Mouse (Mus musculus) heart, embryonic 16.5 days (tissue): Measurements from ENCODE around the gene Apoe. TPM values are rescaled to one million over a fixed set of nuclear protein-coding genes. Genes with fewer than 3 reads are reported as not detected.
A peak's percentile ranks its signal among the peaks of the same experiment; 100 is the strongest.

Experiments
- ATAC-seq: fragments of 200-750 bp; cut with Nextera tagmentation; replicated peaks from 2 replicates; pipeline ENCODE4 v1.8.0; 2017; ENCODE audit warnings: moderate number of reproducible peaks; ENCODE audit not compliant: insufficient read depth, low FRiP score; ENCODE audit errors: extremely low read depth
- H3K27ac ChIP-seq: fragments of 300-500 bp; sonication (generic); 2 replicates; pipeline ENCODE4 v1.5.1; 2014; ENCODE audit warnings: mild to moderate bottlenecking, low read length, control low read depth, moderate library complexity
- H3K27me3 ChIP-seq: fragments of 300-500 bp; sonication (generic); 2 replicates; pipeline ENCODE4 v1.6.1; 2014; ENCODE audit warnings: low read length, mixed read lengths; ENCODE audit not compliant: control insufficient read depth, insufficient read depth
- H3K36me3 ChIP-seq: fragments of 300-500 bp; sonication (generic); 2 replicates; pipeline ENCODE4 v1.6.1; 2014; ENCODE audit not compliant: control insufficient read depth, insufficient read depth
- H3K4me1 ChIP-seq: fragments of 300-500 bp; sonication (generic); 2 replicates; pipeline ENCODE4 v1.6.1; 2014; ENCODE audit warnings: low read length, mixed read lengths; ENCODE audit not compliant: control insufficient read depth, insufficient read depth
- H3K4me2 ChIP-seq: fragments of 300-500 bp; sonication (generic); 2 replicates; pipeline ENCODE4 v1.6.1; 2014; ENCODE audit warnings: low read depth, mild to moderate bottlenecking, control low read depth, low read length
- H3K4me3 ChIP-seq: fragments of 300-500 bp; sonication (generic); 2 replicates; pipeline ENCODE4 v1.5.1; 2014; ENCODE audit warnings: mild to moderate bottlenecking, control low read depth, low read length
- H3K9ac ChIP-seq: fragments of 300-500 bp; sonication (generic); 2 replicates; pipeline ENCODE4 v1.6.1; 2014; ENCODE audit warnings: low read length, control low read depth
- H3K9me3 ChIP-seq: fragments of 300-500 bp; sonication (generic); replicated peaks from 2 replicates; pipeline ENCODE4 v1.6.1; 2016; ENCODE audit warnings: low read length; ENCODE audit not compliant: control insufficient read depth
- WGBS: fragments of 180-500 bp; shearing (Covaris S2); extraction: QIAGEN DNeasy Blood & Tissue Kit; methylation state at CpG from one replicate; pipeline ENCODE4 v1.1.7; 2014; 5-methylcytosine and 5-hydroxymethylcytosine counted together
- polyA plus RNA-seq: library from polyadenylated mRNA; unstranded; fragments of >200 nt; fragmentation: Nextera tagmentation; extraction: Ambion mirVana; gene quantifications from 2 replicates; pipeline ENCODE4 v1.2.1, GENCODE M21; 2015

The Apoe gene
- polyA plus RNA-seq, 1 experiment from 2014 or later = 662 TPM

DNA sequence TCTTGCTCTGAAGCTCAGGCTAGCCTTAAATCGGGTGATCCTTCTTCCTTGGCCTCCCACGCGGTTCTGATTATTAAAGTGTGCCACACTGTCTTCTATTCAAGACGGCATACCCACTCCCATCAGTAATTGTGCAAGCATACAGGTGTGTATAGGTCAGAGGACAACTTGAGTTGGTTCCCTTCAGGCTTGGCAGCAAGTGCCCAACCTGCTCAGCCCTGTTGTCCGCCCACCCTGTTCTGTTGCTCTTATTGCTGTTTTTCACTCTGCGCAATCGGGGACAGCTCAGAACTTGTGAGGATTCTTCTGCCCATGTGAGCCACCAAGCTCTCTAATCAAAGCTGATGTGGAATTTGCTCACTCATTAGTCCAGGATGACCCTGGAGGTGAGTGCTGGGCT is 6.3 kb upstream of the Apoe start:
- H3K4me3 ChIP-seq = no peak overlapping the region
- peaks cover 8% of the 10 kb centered on the region for H3K4me1 ChIP-seq
- ATAC-seq = no peak
- no peak overlapping the region for H3K9ac ChIP-seq
- 96% methylated on average over 7 of the region's 7 CpGs for WGBS
- H3K36me3 ChIP-seq = peaks cover 38% of the 10 kb centered on the region
- no peak overlapping the region for H3K27ac ChIP-seq
- H3K9me3 ChIP-seq = no peaks in the 10 kb centered on the region
- H3K4me2 ChIP-seq = no peak overlapping the region
- no peaks in the 10 kb centered on the region for H3K27me3 ChIP-seq

DNA sequence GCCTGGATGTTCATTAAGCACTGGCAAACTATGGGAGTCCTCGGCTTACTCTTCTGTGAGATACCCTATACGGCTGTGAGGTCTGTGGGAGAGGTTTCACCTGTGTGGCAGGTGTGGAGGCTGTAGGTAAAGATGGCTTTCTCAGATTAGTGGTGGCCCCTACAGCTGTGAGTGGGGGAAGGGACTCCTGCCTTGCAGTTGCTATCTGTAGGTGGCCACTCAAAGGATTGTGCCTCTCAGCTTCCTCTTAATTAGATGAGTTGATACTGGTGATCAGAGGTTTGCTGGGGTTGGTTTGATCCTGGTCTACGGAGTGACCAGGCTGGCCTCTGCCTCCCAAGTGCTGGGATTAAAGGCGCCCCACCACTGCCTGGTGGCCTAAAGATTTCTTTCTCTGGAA is 5.5 kb upstream of the Apoe start:
- Histone ChIP-seq H3K9me3 (no peaks in the 10 kb centered on the region), H3K36me3 (peaks cover 33% of the 10 kb centered on the region), H3K27ac (no peak overlapping the region), H3K4me3 (no peak overlapping the region), H3K4me2 (no peak overlapping the region), H3K9ac (no peak overlapping the region), H3K27me3 (no peaks in the 10 kb centered on the region), H3K4me1 (peaks cover 13% of the 10 kb centered on the region)
- no peak for ATAC-seq
- WGBS = 88% methylated on average over 4 of the region's 4 CpGs

DNA sequence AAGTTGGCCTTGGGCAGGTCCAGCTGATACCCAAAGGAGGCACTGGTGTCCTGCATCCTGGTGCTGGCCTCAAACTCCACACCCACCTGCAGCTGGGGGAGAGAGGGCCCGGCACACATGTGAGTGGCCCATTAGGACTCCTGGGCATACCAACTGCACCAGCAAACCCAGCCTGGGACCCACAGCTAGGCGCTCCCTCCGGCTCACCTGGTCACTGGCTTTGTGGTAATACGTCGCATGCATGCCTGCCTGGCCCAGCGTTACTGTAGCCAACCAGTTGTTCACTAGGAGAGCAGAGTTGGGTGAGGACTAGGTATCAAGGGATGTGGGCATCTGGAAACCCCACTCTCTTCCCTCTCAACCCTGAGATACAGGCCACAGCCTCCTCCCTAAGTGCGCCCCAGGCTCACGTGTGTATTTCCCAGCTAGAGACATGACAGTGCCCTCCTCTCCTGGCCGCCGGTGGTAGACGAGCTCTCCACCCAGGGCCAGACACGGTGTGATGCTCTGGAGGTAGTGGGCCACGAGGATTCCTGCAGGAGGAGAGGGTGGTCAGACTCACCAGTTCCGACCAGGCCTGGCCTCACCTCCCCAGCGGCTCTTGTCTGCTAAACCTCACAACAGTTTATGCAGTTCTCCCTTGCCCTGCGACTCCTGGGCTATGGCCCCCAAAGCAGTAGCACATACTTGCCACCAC is 4.0 kb upstream of the Apoe start:
- Histone ChIP-seq H3K27me3 (no peaks in the 10 kb centered on the region), H3K4me2 (no peak overlapping the region), H3K4me1 (peaks cover 27% of the 10 kb centered on the region), H3K9ac (no peak overlapping the region), H3K4me3 (no peak overlapping the region), H3K36me3 (peaks cover 24% of the 10 kb centered on the region), H3K9me3 (no peaks in the 10 kb centered on the region), H3K27ac (no peak overlapping the region)
- 86% methylated on average over 16 of the region's 16 CpGs for WGBS
- ATAC-seq = no peak

DNA sequence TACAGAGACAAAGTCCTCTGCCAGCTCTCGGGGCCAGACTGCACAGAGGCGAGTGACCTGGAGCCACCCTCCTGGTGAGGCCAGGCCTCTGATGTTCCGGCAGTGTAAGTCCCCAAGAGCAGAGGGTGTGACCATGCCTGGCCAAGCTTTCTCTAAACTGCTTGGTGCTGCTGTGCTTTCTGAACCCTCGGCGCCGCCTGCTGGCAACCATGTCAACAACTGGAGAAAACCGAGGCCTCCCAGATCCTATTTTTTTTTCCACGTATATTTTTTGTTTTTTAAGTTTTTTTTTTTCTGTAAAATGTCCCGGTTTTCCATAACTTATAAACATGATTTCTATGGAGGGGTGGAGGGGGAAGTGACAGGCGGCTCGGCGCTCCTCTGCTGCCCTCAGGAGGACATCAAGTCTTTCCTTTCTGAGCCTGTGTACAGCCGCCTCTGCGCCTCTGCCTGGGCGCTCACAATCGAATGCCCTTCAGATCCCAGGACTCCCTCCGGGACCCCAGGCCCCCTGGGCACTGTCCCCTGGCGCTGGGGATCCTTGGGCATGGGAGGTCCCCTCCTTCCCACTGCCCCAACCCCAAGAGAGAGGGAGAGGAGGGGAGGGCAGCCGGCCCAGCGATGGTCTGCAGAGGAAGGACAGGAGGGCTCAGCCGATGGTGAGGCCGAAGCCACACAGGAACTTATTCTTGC is 2.2 kb upstream of the Apoe start:
- Histone ChIP-seq H3K36me3 (peaks cover 22% of the 10 kb centered on the region), H3K9ac (peak overlapping the region; percentile 57), H3K9me3 (no peaks in the 10 kb centered on the region), H3K4me1 (peaks cover 30% of the 10 kb centered on the region), H3K27me3 (no peaks in the 10 kb centered on the region), H3K4me2 (peak overlapping the region; percentile 31; the same call in 1 of the 2 replicates), H3K4me3 (no peak overlapping the region), H3K27ac (peak overlapping the region; percentile 84)
- peak; percentile 47 for ATAC-seq
- 29% methylated on average over 22 of the region's 22 CpGs for WGBS

DNA sequence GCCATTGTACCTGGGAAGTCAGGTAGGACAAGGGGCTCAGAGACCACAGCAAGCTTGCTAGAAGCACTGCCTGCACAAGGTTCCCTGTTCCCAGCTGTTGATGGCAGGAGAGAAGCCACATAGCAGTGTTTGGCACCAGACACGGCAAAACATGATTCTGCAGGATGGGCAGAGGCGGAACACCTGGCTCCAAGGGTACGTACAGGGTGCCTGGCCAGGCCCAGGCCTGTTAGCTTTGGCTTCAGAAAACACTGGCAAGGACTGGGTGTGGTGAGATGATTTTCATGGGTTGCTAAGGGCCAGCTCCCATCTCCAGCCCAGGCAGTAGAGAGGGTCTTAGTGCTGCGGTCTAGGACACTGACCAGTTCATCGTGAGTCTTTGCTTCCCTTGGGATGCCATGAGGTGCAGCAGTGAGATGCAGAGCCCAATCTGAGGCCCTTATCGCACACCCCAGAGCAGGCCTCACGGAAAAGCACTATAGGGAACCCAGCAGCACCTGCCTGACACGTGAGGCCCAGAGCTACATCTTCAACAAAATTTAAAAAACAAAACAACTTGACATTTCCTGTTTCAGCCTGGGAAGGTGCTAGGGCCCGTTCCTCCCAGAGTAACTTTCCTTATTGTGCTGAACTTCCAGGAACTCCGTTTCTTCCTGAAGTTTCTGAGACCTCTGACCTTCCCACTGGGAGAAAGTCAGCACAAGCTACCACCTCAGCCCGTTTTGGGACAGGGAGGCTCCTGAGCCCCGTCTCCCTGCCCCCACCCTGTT is 1.5 kb upstream of the Apoe start:
- 51% methylated on average over 12 of the region's 12 CpGs for WGBS
- H3K9ac ChIP-seq = peak overlapping the region; percentile 57
- H3K27ac ChIP-seq = peak overlapping the region; percentile 84
- peaks cover 20% of the 10 kb centered on the region for H3K36me3 ChIP-seq
- ATAC-seq = no peak
- H3K27me3 ChIP-seq = no peaks in the 10 kb centered on the region
- H3K4me1 ChIP-seq = peaks cover 30% of the 10 kb centered on the region
- H3K9me3 ChIP-seq = no peaks in the 10 kb centered on the region
- H3K4me2 ChIP-seq = peak overlapping the region; percentile 31; the same call in 1 of the 2 replicates
- no peak overlapping the region for H3K4me3 ChIP-seq

DNA sequence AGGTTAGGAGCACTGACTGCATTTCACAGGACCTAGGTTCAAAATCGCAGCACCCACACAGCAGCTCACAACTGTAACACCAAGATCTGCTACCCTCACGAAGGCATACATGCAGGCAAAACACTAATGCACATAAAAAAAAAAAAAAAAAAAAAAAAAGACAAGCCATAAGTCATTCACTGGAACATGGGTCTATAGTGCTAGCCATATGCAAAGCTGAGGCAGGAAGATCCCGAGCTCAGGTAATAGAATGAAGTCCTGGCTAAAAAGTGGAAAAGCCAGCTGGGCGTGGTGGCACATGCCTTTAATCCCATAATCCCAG is 800 bp upstream of the Apoe start:
- H3K9ac ChIP-seq = no peak overlapping the region
- no peaks in the 10 kb centered on the region for H3K9me3 ChIP-seq
- H3K4me3 ChIP-seq = no peak overlapping the region
- H3K27me3 ChIP-seq = no peaks in the 10 kb centered on the region
- H3K4me1 ChIP-seq = peaks cover 33% of the 10 kb centered on the region
- no peak for ATAC-seq
- peak overlapping the region; percentile 84 for H3K27ac ChIP-seq
- H3K36me3 ChIP-seq = peaks cover 16% of the 10 kb centered on the region
- no peak overlapping the region for H3K4me2 ChIP-seq
- 69% methylated on average over 4 of the region's 4 CpGs for WGBS

DNA sequence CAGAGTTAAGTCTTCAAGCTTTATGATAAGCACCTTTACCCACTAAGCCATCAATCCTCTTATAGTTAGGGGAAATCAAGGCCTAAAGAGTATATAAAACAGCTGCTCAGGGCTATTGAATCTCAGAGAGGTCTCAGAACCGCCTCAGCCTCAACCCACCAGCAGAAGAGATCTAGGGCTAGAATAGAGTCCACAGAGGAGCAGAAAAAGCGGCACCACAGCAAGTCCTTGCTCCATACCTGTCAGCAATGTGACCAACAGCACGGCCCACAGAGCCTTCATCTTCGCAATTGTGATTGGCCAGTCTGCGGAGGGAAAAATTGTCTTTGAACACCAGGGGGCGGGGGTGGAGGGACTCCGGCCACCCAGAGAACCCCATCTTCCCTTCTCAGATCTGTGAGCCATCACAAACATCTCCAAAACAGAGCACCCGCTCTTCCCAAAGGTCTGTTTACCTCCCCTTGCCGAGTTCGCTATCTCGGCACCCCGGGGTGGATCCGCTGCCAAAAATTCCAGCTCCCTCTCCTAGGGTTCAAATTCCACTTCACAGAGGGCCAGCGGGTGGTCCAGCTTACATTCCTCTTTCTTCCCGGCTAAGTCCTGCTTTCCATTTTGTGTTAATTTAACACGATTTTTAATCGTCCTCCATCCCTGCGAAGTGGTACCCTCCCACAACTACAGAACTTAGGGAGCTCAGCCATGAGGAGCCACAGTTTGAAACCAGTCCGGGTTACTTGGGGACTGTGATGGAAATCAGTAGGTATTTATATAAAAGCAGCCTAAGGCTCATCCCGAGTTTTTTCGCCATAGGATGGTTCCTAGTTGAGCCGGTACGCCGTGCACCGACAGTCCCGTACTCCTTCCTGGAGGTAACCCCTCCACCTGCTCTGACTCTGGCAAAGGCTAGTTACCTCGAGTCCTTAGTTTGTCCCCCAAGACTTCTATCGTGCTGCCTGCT is 760 bp downstream of the Apoe start:
- H3K27me3 ChIP-seq = no peaks in the 10 kb centered on the region
- no peaks in the 10 kb centered on the region for H3K9me3 ChIP-seq
- peaks cover 14% of the 10 kb centered on the region for H3K36me3 ChIP-seq
- no peak for ATAC-seq
- 4% methylated on average over 28 of the region's 28 CpGs for WGBS
- peak overlapping the region; percentile 81 for H3K4me2 ChIP-seq
- H3K4me1 ChIP-seq = peaks cover 42% of the 10 kb centered on the region
- peak overlapping the region; percentile 84 for H3K27ac ChIP-seq
- H3K4me3 ChIP-seq = peak overlapping the region; percentile 60
- H3K9ac ChIP-seq = peak overlapping the region; percentile 71

DNA sequence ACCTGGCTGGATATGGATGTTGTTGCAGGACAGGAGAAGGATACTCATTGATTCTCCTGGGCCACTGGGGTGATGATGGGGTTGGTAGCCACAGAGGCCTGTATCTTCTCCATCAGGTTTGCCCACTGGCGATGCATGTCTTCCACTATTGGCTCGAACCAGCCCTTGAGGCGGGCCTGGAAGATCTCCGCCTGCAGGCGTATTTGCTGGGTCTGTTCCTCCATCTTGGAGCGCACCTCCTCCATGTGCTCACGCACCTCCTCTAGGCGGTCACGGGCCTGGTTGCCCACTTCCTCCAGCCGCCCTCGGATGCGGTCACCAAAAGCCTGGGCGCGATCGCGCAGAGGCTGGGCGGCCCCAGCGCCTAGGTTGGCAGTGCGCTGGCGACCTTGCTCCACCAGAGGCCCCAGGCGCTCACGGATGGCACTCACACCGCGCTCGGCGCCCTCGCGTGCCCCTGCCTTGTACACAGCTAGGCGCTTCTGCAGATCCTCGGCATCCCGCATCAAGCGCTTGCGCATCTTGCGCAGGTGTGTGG is 2.6 kb downstream of the Apoe start:
- no peak for ATAC-seq
- H3K9ac ChIP-seq = no peak overlapping the region
- H3K4me1 ChIP-seq = peaks cover 48% of the 10 kb centered on the region
- H3K4me3 ChIP-seq = no peak overlapping the region
- no peaks in the 10 kb centered on the region for H3K27me3 ChIP-seq
- no peaks in the 10 kb centered on the region for H3K9me3 ChIP-seq
- 89% methylated on average over 34 of the region's 34 CpGs for WGBS
- no peak overlapping the region for H3K4me2 ChIP-seq
- H3K36me3 ChIP-seq = peaks cover 9% of the 10 kb centered on the region
- H3K27ac ChIP-seq = no peak overlapping the region
